Mouse (Mus musculus): ENCODE data around the gene Leng9. TPM values are rescaled to one million over a fixed set of nuclear protein-coding genes. Genes with fewer than 3 reads are reported as not detected.
A peak's percentile ranks its signal among the peaks of the same experiment; 100 is the strongest.

Gene Leng9
- polyA plus RNA-seq, 1 experiment from 2014 or later = 4.3 TPM

DNA sequence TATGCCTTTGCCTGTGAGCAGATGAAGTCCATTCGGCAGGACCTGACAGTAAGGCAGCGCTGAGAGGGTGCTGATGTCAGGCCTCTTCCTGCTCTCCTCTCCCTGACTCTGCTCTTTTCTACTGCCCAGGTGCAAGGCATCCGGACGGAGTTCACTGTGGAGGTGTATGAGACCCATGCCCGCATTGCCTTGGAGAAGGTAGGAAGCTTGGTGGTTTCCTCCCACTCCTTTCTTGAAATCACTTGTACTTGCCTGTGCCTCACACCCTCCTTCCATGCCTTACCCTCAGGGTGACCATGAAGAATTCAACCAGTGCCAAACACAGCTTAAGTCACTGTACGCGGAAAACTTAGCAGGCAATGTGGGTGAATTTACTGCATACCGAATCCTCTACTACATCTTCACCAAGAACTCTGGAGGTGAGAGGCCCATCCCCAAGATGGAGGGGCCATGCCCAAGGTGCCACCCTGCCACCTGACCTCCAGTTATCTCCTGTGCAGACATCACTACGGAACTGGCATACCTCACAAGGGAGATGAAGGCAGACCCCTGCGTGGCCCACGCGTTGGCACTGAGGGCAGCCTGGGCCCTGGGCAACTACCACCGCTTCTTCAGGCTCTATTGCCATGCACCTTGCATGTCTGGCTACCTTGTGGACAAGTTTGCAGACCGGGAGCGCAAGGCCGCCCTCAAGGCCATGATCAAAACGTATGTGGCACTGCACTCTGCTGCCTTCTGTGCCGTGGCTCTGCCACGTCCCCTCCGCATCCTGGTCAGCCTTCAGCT, 5.2 kb downstream of the Leng9 start:
- no peaks in the 10 kb centered on the region for H3K9me3 ChIP-seq (ENCODE audit: low read length)
- no peak for ATAC-seq (ENCODE audit: low FRiP score, low TSS enrichment)
- peaks cover 12% of the 10 kb centered on the region for H3K4me1 ChIP-seq (ENCODE audit: insufficient read depth, low read length)
- no peak overlapping the region for H3K27ac ChIP-seq (ENCODE audit: low read length)
- no peak overlapping the region for H3K4me2 ChIP-seq (replicated peaks; ENCODE audit: low read depth, low read length)
- no peak overlapping the region for H3K4me3 ChIP-seq (ENCODE audit: low read length)
- H3K27me3 ChIP-seq (ENCODE audit: insufficient read depth, low read length) = no peaks in the 10 kb centered on the region
- WGBS = 94% methylated on average over 20 of the region's 20 CpGs
- H3K9ac ChIP-seq (replicated peaks; ENCODE audit: low read length) = no peak overlapping the region
- peaks cover 76% of the 10 kb centered on the region for H3K36me3 ChIP-seq (ENCODE audit: insufficient read depth, low read length)

DNA sequence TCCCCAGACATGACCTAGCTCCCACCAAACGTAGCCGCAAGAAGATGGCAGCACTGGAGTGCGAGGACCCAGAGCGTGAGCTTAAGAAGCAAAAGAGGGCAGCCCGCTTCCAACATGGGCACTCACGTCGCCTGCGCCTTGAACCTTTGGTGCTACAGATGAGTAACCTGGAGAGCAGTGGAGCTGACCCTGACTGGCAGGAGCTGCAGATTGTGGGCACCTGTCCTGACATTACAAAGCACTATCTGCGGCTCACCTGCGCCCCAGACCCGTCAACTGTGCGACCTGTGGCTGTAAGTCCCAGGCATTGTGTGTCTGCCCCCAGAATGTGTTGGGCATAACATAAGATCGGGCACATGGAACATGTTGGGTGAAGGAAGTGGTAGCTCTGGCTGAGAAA, 6.1 kb downstream of the Leng9 start:
- 95% methylated on average over 13 of the region's 13 CpGs for WGBS
- no peak overlapping the region for H3K4me3 ChIP-seq (ENCODE audit: low read length)
- no peak overlapping the region for H3K4me2 ChIP-seq (replicated peaks; ENCODE audit: low read depth, low read length)
- no peaks in the 10 kb centered on the region for H3K27me3 ChIP-seq (ENCODE audit: insufficient read depth, low read length)
- no peaks in the 10 kb centered on the region for H3K9me3 ChIP-seq (ENCODE audit: low read length)
- no peak for ATAC-seq (ENCODE audit: low FRiP score, low TSS enrichment)
- peaks cover 85% of the 10 kb centered on the region for H3K36me3 ChIP-seq (ENCODE audit: insufficient read depth, low read length)
- H3K27ac ChIP-seq (ENCODE audit: low read length) = no peak overlapping the region
- peaks cover 11% of the 10 kb centered on the region for H3K4me1 ChIP-seq (ENCODE audit: insufficient read depth, low read length)
- H3K9ac ChIP-seq (replicated peaks; ENCODE audit: low read length) = no peak overlapping the region

DNA sequence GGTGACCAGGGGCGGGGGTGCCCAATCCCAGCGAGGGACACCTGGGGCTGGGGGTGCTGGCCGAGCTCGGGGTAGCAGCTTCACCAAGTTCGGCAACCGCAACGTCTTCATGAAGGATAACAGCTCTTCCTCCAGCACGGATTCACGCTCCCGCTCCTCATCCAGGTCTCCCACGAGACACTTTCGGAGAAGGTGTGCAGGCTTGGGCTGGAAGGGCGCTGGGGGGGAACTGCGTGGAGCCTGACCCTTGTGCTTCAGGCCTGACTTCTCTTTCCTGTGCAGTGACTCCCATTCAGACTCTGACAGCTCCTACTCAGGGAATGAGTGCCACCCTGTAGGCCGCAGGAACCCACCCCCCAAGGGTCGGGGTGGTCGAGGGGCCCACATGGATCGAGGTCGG, 6.7 kb downstream of the Leng9 start:
- 96% methylated on average over 19 of the region's 19 CpGs for WGBS
- Histone ChIP-seq H3K9me3 (ENCODE audit: low read length) (no peaks in the 10 kb centered on the region), H3K4me1 (ENCODE audit: insufficient read depth, low read length) (peaks cover 9% of the 10 kb centered on the region), H3K4me3 (ENCODE audit: low read length) (no peak overlapping the region), H3K9ac (replicated peaks; ENCODE audit: low read length) (no peak overlapping the region), H3K27me3 (ENCODE audit: insufficient read depth, low read length) (no peaks in the 10 kb centered on the region), H3K27ac (ENCODE audit: low read length) (no peak overlapping the region), H3K4me2 (replicated peaks; ENCODE audit: low read depth, low read length) (no peak overlapping the region), H3K36me3 (ENCODE audit: insufficient read depth, low read length) (peaks cover 90% of the 10 kb centered on the region)
- ATAC-seq (ENCODE audit: low FRiP score, low TSS enrichment) = no peak

DNA sequence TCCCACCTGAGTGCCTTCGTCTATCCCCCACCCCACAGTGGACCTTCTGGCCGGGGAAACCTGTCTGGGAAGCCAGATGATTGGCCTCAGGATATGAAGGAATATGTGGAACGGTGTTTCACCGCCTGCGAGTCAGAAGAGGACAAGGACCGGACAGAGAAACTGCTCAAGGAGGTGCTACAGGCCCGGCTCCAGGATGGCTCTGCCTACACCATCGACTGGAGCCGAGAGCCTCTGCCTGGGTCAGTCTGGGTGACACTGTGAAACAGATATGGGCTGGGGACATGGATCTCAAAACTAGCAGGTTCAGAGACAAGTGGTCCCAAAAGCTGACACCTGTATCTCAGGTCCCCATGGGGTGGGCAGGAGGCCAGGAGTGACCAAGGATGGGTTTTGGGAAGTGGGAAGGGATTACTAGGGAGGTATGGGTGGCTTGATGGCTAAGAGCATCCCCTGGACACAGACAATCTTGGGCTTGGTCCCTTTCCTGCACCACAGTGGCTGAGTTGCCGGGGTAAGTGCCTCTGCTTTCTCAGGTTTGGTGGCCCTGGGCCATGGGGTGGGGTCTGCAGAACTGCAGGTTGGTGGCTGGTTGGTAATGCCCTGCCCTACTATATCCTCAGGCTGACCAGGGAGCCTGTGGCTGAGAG, 7.3 kb downstream of the Leng9 start:
- Histone ChIP-seq H3K4me1 (ENCODE audit: insufficient read depth, low read length) (peaks cover 9% of the 10 kb centered on the region), H3K4me3 (ENCODE audit: low read length) (no peak overlapping the region), H3K36me3 (ENCODE audit: insufficient read depth, low read length) (peaks cover 92% of the 10 kb centered on the region), H3K4me2 (replicated peaks; ENCODE audit: low read depth, low read length) (no peak overlapping the region), H3K9ac (replicated peaks; ENCODE audit: low read length) (no peak overlapping the region), H3K27me3 (ENCODE audit: insufficient read depth, low read length) (no peaks in the 10 kb centered on the region), H3K27ac (ENCODE audit: low read length) (no peak overlapping the region), H3K9me3 (ENCODE audit: low read length) (no peaks in the 10 kb centered on the region)
- ATAC-seq (ENCODE audit: low FRiP score, low TSS enrichment) = no peak
- 95% methylated on average over 10 of the region's 10 CpGs for WGBS

DNA sequence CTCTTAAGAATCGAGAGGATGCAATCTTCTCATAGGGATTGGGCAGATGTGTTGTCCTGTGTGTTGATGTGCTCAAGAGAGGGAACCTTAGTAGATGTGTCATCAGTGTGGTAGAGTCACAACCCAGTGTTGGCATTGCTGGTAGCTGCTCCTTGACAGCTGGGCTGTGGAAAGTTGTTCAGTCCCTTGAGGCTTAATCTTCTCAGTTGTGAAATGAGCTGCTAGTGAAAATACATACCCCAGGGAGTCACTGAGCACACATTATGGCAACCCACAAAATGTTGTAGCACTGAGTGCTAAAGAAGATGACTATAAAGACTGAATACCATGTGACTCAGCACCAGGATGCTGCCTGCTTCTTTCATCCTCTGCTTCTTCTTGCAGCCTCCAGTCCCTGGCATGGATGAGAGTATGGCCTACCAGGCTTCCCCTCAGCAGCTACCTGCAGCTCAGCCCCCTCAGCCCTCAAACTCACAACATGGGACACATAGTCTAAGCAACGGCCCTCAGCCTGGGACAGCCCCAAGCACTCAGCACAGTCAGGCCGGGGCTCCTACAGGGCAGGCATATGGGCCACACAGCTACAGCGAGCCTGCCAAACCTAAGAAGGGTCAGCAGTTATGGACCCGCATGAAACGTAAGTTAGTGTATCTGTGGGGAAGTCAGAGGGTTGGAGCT, 8.4 kb downstream of the Leng9 start:
- no peak overlapping the region for H3K9ac ChIP-seq (replicated peaks; ENCODE audit: low read length)
- H3K36me3 ChIP-seq (ENCODE audit: insufficient read depth, low read length) = peaks cover 83% of the 10 kb centered on the region
- H3K4me2 ChIP-seq (replicated peaks; ENCODE audit: low read depth, low read length) = no peak overlapping the region
- WGBS = 94% methylated on average over 6 of the region's 6 CpGs
- H3K4me1 ChIP-seq (ENCODE audit: insufficient read depth, low read length) = peaks cover 11% of the 10 kb centered on the region
- ATAC-seq (ENCODE audit: low FRiP score, low TSS enrichment) = no peak
- H3K27me3 ChIP-seq (ENCODE audit: insufficient read depth, low read length) = no peaks in the 10 kb centered on the region
- H3K4me3 ChIP-seq (ENCODE audit: low read length) = no peak overlapping the region
- no peaks in the 10 kb centered on the region for H3K9me3 ChIP-seq (ENCODE audit: low read length)
- no peak overlapping the region for H3K27ac ChIP-seq (ENCODE audit: low read length)

DNA sequence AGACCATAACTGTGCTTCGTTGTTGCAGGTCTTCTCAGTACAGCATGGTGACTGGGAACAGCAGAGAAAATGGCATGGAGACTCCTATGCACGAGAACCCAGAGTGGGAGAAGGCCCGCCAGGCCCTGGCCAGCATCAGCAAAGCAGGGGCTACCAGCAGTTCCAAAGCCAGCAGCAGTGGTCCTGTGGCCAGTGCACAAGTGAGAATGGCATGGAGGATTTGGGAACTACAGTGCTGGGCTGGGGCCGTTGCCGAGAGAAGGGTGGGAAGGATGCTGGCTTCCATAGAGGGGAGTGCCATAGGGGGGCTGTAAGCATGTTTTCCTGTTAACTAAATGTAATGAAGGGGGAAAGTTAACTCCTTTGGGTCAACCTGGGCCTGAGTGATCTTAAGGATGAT, 10.8 kb downstream of the Leng9 start:
- peaks cover 11% of the 10 kb centered on the region for H3K4me1 ChIP-seq (ENCODE audit: insufficient read depth, low read length)
- no peaks in the 10 kb centered on the region for H3K27me3 ChIP-seq (ENCODE audit: insufficient read depth, low read length)
- H3K9me3 ChIP-seq (ENCODE audit: low read length) = no peaks in the 10 kb centered on the region
- H3K36me3 ChIP-seq (ENCODE audit: insufficient read depth, low read length) = peaks cover 59% of the 10 kb centered on the region
- H3K4me3 ChIP-seq (ENCODE audit: low read length) = no peak overlapping the region
- no peak overlapping the region for H3K27ac ChIP-seq (ENCODE audit: low read length)
- H3K4me2 ChIP-seq (replicated peaks; ENCODE audit: low read depth, low read length) = no peak overlapping the region
- no peak for ATAC-seq (ENCODE audit: low FRiP score, low TSS enrichment)
- H3K9ac ChIP-seq (replicated peaks; ENCODE audit: low read length) = no peak overlapping the region
- WGBS = 94% methylated on average over 5 of the region's 5 CpGs

DNA sequence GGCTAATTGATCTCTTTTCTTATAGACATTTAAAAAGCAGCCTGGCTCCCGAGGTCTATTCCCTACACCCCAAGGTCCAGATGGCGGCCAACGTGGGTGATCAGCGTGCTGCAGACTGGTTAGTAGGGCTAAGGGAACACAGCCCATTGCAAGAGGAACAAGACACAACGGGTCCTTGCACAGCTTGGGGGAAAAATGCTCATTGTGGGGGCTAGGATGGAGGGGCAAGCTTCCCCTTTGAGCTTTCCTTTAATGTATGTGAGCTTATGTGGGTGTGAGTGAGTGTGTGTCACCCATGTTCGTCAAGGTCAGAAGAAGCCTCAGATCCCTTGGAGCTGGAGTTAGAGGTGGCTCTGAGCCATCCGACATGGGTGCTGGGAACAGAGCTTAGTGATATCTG, 11.5 kb downstream of the Leng9 start:
- H3K4me2 ChIP-seq (replicated peaks; ENCODE audit: low read depth, low read length) = no peak overlapping the region
- 95% methylated on average over 7 of the region's 7 CpGs for WGBS
- H3K27me3 ChIP-seq (ENCODE audit: insufficient read depth, low read length) = no peaks in the 10 kb centered on the region
- no peak overlapping the region for H3K9ac ChIP-seq (replicated peaks; ENCODE audit: low read length)
- no peak for ATAC-seq (ENCODE audit: low FRiP score, low TSS enrichment)
- H3K4me3 ChIP-seq (ENCODE audit: low read length) = no peak overlapping the region
- peaks cover 52% of the 10 kb centered on the region for H3K36me3 ChIP-seq (ENCODE audit: insufficient read depth, low read length)
- H3K27ac ChIP-seq (ENCODE audit: low read length) = no peak overlapping the region
- H3K4me1 ChIP-seq (ENCODE audit: insufficient read depth, low read length) = peaks cover 11% of the 10 kb centered on the region
- H3K9me3 ChIP-seq (ENCODE audit: low read length) = no peaks in the 10 kb centered on the region

- 81% methylated on average over 2 of the region's 2 CpGs for WGBS
- H3K4me1 ChIP-seq (ENCODE audit: insufficient read depth, low read length) = peaks cover 11% of the 10 kb centered on the region
- no peaks in the 10 kb centered on the region for H3K9me3 ChIP-seq (ENCODE audit: low read length)
- ATAC-seq (ENCODE audit: low FRiP score, low TSS enrichment) = no peak
- no peaks in the 10 kb centered on the region for H3K27me3 ChIP-seq (ENCODE audit: insufficient read depth, low read length)
- peak overlapping the region; percentile 85 for H3K4me2 ChIP-seq (replicated peaks; ENCODE audit: low read depth, low read length)
- H3K9ac ChIP-seq (replicated peaks; ENCODE audit: low read length) = peak overlapping the region; percentile 95
- no peak overlapping the region for H3K27ac ChIP-seq (ENCODE audit: low read length)
- H3K36me3 ChIP-seq (ENCODE audit: insufficient read depth, low read length) = peaks cover 47% of the 10 kb centered on the region
- peak overlapping the region; percentile 86 for H3K4me3 ChIP-seq (ENCODE audit: low read length)
Measured at GRCm38 (mm10) chr7:4138181-4138580, 12.0 kb downstream of the Leng9 start.

DNA sequence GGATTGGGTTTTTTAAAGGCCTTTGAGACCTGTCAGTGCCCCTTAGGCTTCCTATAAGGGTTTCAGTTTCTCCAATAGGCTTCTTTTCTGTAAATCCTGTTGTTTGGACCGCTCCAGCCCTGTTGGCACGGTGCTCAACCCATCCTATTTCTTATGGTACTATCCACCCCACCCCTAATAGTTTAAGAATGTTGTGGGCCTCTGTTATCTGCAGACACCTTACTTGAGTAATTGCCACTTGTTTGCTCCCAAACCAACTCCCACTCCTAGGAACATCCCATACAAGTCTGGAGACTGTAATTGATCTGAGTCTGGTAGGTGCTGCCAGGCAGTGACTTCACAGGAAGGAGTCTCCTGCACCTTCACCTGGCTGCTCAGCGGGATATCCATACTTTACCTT, 12.4 kb downstream of the Leng9 start:
- peak overlapping the region; percentile 86 for H3K4me3 ChIP-seq (ENCODE audit: low read length)
- peak overlapping the region; percentile 95 for H3K9ac ChIP-seq (replicated peaks; ENCODE audit: low read length)
- no peaks in the 10 kb centered on the region for H3K9me3 ChIP-seq (ENCODE audit: low read length)
- H3K36me3 ChIP-seq (ENCODE audit: insufficient read depth, low read length) = peaks cover 42% of the 10 kb centered on the region
- WGBS = 56% methylated on average over 3 of the region's 3 CpGs
- no peak for ATAC-seq (ENCODE audit: low FRiP score, low TSS enrichment)
- peak overlapping the region; percentile 85 for H3K4me2 ChIP-seq (replicated peaks; ENCODE audit: low read depth, low read length)
- no peaks in the 10 kb centered on the region for H3K27me3 ChIP-seq (ENCODE audit: insufficient read depth, low read length)
- peak overlapping the region; percentile 96; the same call in 1 of the 2 replicates for H3K27ac ChIP-seq (ENCODE audit: low read length)
- peaks cover 11% of the 10 kb centered on the region for H3K4me1 ChIP-seq (ENCODE audit: insufficient read depth, low read length)
